Mouse (Mus musculus): ENCODE results near the gene Akt1. TPM values are rescaled to one million over a fixed set of nuclear protein-coding genes. Genes with fewer than 3 reads are reported as not detected.

Akt1 gene
- polyA plus RNA-seq, 1 experiment from 2014 or later, result 51.4 TPM

Small RNAs within 50 kb of the gene (microRNA-seq; reads per million reads assigned to microRNA genes)
- 0.59 reads per million for gene Mir6939

Other genes with a start within 250 kb of the Akt1 start
- 4.8 and 7.0 TPM in 2 replicates for gene A530016L24Rik, start 185.4 kb downstream of the Akt1 start, polyA plus RNA-seq (2015; fragmentation: Nextera tagmentation; extraction: Ambion mirVana)
- 0.22 and 0.41 TPM in 2 replicates for gene Tmem179, start 158.1 kb downstream of the Akt1 start, polyA plus RNA-seq (2015; fragmentation: Nextera tagmentation; extraction: Ambion mirVana)
- gene Inf2, start 86.1 kb downstream of the Akt1 start, polyA plus RNA-seq (2015; fragmentation: Nextera tagmentation; extraction: Ambion mirVana), result 3.0 and 3.6 TPM in 2 replicates
- 108 and 118 TPM in 2 replicates for gene Adssl1, start 54.8 kb downstream of the Akt1 start, polyA plus RNA-seq (2015; fragmentation: Nextera tagmentation; extraction: Ambion mirVana)
- gene Siva1, start 30.2 kb downstream of the Akt1 start, polyA plus RNA-seq (2015; fragmentation: Nextera tagmentation; extraction: Ambion mirVana), result 117 and 139 TPM in 2 replicates
- 4.9 and 6.9 TPM in 2 replicates for gene Zbtb42, start 3.9 kb upstream of the Akt1 start, polyA plus RNA-seq (2015; fragmentation: Nextera tagmentation; extraction: Ambion mirVana)
- 4.3 and 5.1 TPM in 2 replicates for gene Cep170b, start 45.6 kb upstream of the Akt1 start, polyA plus RNA-seq (2015; fragmentation: Nextera tagmentation; extraction: Ambion mirVana)
- 19.4 and 32.5 TPM in 2 replicates for gene Pld4, start 85.8 kb upstream of the Akt1 start, polyA plus RNA-seq (2015; fragmentation: Nextera tagmentation; extraction: Ambion mirVana)
- gene Ahnak2, start 127.8 kb upstream of the Akt1 start, polyA plus RNA-seq (2015; fragmentation: Nextera tagmentation; extraction: Ambion mirVana), result 2.0 and 2.1 TPM in 2 replicates
- gene Clba1, start 134.1 kb upstream of the Akt1 start, polyA plus RNA-seq (2015; fragmentation: Nextera tagmentation; extraction: Ambion mirVana), result 6.0 and 8.4 TPM in 2 replicates
- gene Cdca4, start 154.5 kb upstream of the Akt1 start, polyA plus RNA-seq (2015; fragmentation: Nextera tagmentation; extraction: Ambion mirVana), result 44.7 and 53.2 TPM in 2 replicates
- gene Gpr132, start 193.3 kb upstream of the Akt1 start, polyA plus RNA-seq (2015; fragmentation: Nextera tagmentation; extraction: Ambion mirVana), result 1.4 and 3.6 TPM in 2 replicates